Mouse (Mus musculus) heart, postnatal 0 days (tissue): ENCODE results near the gene Ilf2. TPM values are rescaled to one million over a fixed set of nuclear protein-coding genes. Genes with fewer than 3 reads are reported as not detected.

Experiments used
- ATAC-seq: fragments of 200-750 bp; cut with Nextera tagmentation; 2 replicates; pipeline ENCODE4 v1.8.0; 2017; ENCODE audit warnings: low read depth, moderate number of reproducible peaks, moderate library complexity; ENCODE audit not compliant: insufficient read depth
- DNase-seq: peaks from one replicate; pipeline ENCODE4 v3.0.0-alpha.2; 2016; ENCODE audit warnings: low spot score
- H3K27ac ChIP-seq: fragments of 300-500 bp; sonication (generic); 2 replicates; pipeline ENCODE4 v1.5.1; 2014; ENCODE audit warnings: low read depth, mild to moderate bottlenecking
- H3K27me3 ChIP-seq: fragments of 300-500 bp; sonication (generic); 2 replicates; pipeline ENCODE4 v1.6.1; 2014; ENCODE audit warnings: low read length, mixed read lengths; ENCODE audit not compliant: control insufficient read depth, insufficient read depth
- H3K36me3 ChIP-seq: fragments of 300-500 bp; sonication (generic); replicated peaks from 2 replicates; pipeline ENCODE4 v1.6.1; 2014; ENCODE audit warnings: low read length, mixed read lengths; ENCODE audit not compliant: control insufficient read depth, insufficient read depth
- H3K4me1 ChIP-seq: fragments of 300-500 bp; sonication (generic); 2 replicates; pipeline ENCODE4 v1.6.1; 2014; ENCODE audit warnings: antibody characterized with exemption; ENCODE audit not compliant: control insufficient read depth, insufficient read depth
- H3K4me2 ChIP-seq: fragments of 300-500 bp; sonication (generic); 2 replicates; pipeline ENCODE4 v1.6.1; 2014; ENCODE audit warnings: low read depth, mild to moderate bottlenecking, low read length, moderate library complexity
- H3K4me3 ChIP-seq: fragments of 300-500 bp; sonication (generic); 2 replicates; pipeline ENCODE4 v1.5.1; 2014; ENCODE audit warnings: low read depth, low read length
- H3K9ac ChIP-seq: fragments of 300-500 bp; sonication (generic); replicated peaks from 2 replicates; pipeline ENCODE4 v1.6.1; 2014; ENCODE audit warnings: low read depth, low read length, mixed read lengths
- H3K9me3 ChIP-seq: fragments of 300-500 bp; sonication (generic); replicated peaks from 2 replicates; pipeline ENCODE4 v1.6.1; 2016; ENCODE audit warnings: low read length; ENCODE audit not compliant: control insufficient read depth
- CTCF ChIP-seq: IDR thresholded peaks from 2 replicates; pipeline ENCODE4 v1.5.1; 2016; ENCODE audit warnings: antibody characterized with exemption, control low read depth, low read depth
- EP300 ChIP-seq: IDR thresholded peaks from 2 replicates; pipeline ENCODE4 v1.6.1; 2016; ENCODE audit warnings: antibody characterized with exemption, low read depth
- WGBS: fragments of 180-500 bp; shearing (Covaris S2); extraction: QIAGEN DNeasy Blood & Tissue Kit; methylation state at CpG from one replicate; pipeline ENCODE4 v1.1.7; 2014; 5-methylcytosine and 5-hydroxymethylcytosine counted together
- polyA plus RNA-seq: library from polyadenylated mRNA; unstranded; fragments of >200 nt; fragmentation: Nextera tagmentation; extraction: Ambion mirVana; gene quantifications from 2 replicates; pipeline ENCODE4 v1.2.1, GENCODE M21; 2015
- total RNA-seq: library from RNA; depleted of rRNA; stranded (reverse); fragments of >200 nt; gene quantifications from 2 replicates; pipeline ENCODE4 v1.2.3, GENCODE M21; 2014; ENCODE audit warnings: low replicate concordance; rRNA removed

Gene Ilf2
- total and polyA plus RNA-seq, 2 experiments from 2014 or later, result 53.5 to 60.2 TPM

DNA sequence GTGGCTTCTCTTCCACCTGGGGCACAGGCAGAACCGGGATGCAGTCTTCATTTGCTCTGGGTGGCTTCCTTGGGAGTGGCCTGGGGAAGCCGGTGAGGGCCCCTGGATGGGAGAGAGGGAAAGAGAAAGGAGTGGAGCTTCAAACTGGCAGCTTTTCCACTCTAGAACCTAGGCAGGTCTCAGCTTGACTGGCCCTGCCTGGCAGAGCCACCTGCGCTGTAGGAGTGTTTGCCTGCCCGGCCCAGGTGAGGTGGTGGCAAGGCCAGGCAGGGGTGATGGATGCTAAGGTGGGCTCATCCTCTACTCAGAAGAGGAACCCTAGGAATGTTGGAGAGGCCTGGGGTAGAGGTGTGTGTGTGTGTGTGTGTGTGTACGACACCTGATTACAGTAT is 62.0 kb downstream of the Ilf2 start:
- TF ChIP-seq EP300 (no peak), CTCF (no peak)
- H3K4me3 ChIP-seq, result peak overlapping the region; percentile 33
- no peak for DNase-seq
- H3K4me2 ChIP-seq, result peak overlapping the region; percentile 51
- H3K36me3 ChIP-seq, result no peaks in the 10 kb centered on the region
- peak overlapping the region; percentile 42 for H3K9ac ChIP-seq
- ATAC-seq, result no peak
- peak overlapping the region; percentile 50; the same call in 1 of the 2 replicates for H3K27ac ChIP-seq
- 72% methylated on average over 5 of the region's 5 CpGs for WGBS
- H3K27me3 ChIP-seq, result no peaks in the 10 kb centered on the region
- H3K4me1 ChIP-seq, result 0 out of 2 replicates have a peak, but pooled peaks cover 4% of the 10 kb centered on the region
- H3K9me3 ChIP-seq, result no peaks in the 10 kb centered on the region

Other genes starting within 250 kb of the Ilf2 start
- 78.5 and 87.2 TPM in 2 replicates for gene Jtb, start 244.5 kb upstream of the Ilf2 start, total RNA-seq
- gene Jtb, start 244.5 kb upstream of the Ilf2 start, polyA plus RNA-seq, result 116 TPM in 2 replicates
- 2.4 TPM in 1 of 2 replicates, not detected in the other for gene Creb3l4, start 232.6 kb upstream of the Ilf2 start, total RNA-seq
- 1.2 TPM in 2 replicates for gene Creb3l4, start 232.6 kb upstream of the Ilf2 start, polyA plus RNA-seq
- gene Slc39a1, start 228.0 kb upstream of the Ilf2 start, total RNA-seq, result 157 and 158 TPM in 2 replicates
- gene Slc39a1, start 228.0 kb upstream of the Ilf2 start, polyA plus RNA-seq, result 93.3 and 95.5 TPM in 2 replicates
- 11.6 and 17.8 TPM in 2 replicates for gene Crtc2, start 222.0 kb upstream of the Ilf2 start, total RNA-seq
- gene Crtc2, start 222.0 kb upstream of the Ilf2 start, polyA plus RNA-seq, result 6.3 and 7.2 TPM in 2 replicates
- 18.4 and 32.6 TPM in 2 replicates for gene Dennd4b, start 210.9 kb upstream of the Ilf2 start, total RNA-seq
- 3.4 and 4.6 TPM in 2 replicates for gene Dennd4b, start 210.9 kb upstream of the Ilf2 start, polyA plus RNA-seq
- gene Gatad2b, start 182.9 kb upstream of the Ilf2 start, total RNA-seq, result 14.1 and 25.3 TPM in 2 replicates
- gene Gatad2b, start 182.9 kb upstream of the Ilf2 start, polyA plus RNA-seq, result 5.8 and 6.4 TPM in 2 replicates
- gene Slc27a3, start 86.2 kb upstream of the Ilf2 start, total RNA-seq, result 3.3 and 6.2 TPM in 2 replicates
- 2.3 and 2.4 TPM in 2 replicates for gene Slc27a3, start 86.2 kb upstream of the Ilf2 start, polyA plus RNA-seq
- gene Ints3, start 42.5 kb upstream of the Ilf2 start, total RNA-seq, result 26.1 and 26.6 TPM in 2 replicates
- gene Ints3, start 42.5 kb upstream of the Ilf2 start, polyA plus RNA-seq, result 7.8 and 8.3 TPM in 2 replicates
- 26.4 and 30.9 TPM in 2 replicates for gene Npr1, start 10.3 kb upstream of the Ilf2 start, total RNA-seq
- gene Npr1, start 10.3 kb upstream of the Ilf2 start, polyA plus RNA-seq, result 10.2 and 11.2 TPM in 2 replicates
- gene Snapin, start 14.9 kb downstream of the Ilf2 start, total RNA-seq, result 44.3 and 59.2 TPM in 2 replicates
- gene Snapin, start 14.9 kb downstream of the Ilf2 start, polyA plus RNA-seq, result 85.5 and 90.5 TPM in 2 replicates
- gene Chtop, start 33.4 kb downstream of the Ilf2 start, total RNA-seq, result 117 and 121 TPM in 2 replicates
- 79.0 and 85.1 TPM in 2 replicates for gene Chtop, start 33.4 kb downstream of the Ilf2 start, polyA plus RNA-seq
- 221 and 462 TPM in 2 replicates for gene S100a1, start 38.3 kb downstream of the Ilf2 start, total RNA-seq
- 721 and 746 TPM in 2 replicates for gene S100a1, start 38.3 kb downstream of the Ilf2 start, polyA plus RNA-seq
- gene S100a13, start 38.3 kb downstream of the Ilf2 start, total RNA-seq, result 45.9 and 86.2 TPM in 2 replicates
- gene S100a13, start 38.3 kb downstream of the Ilf2 start, polyA plus RNA-seq, result 144 and 146 TPM in 2 replicates
- gene S100a14, start 50.7 kb downstream of the Ilf2 start, total RNA-seq, result 7.2 TPM in 1 of 2 replicates, not detected in the other
- gene S100a14, start 50.7 kb downstream of the Ilf2 start, polyA plus RNA-seq, result 0.12 TPM in 1 of 2 replicates, not detected in the other
- gene S100a16, start 61.1 kb downstream of the Ilf2 start, total RNA-seq, result 131 and 139 TPM in 2 replicates
- 89.8 and 95.6 TPM in 2 replicates for gene S100a16, start 61.1 kb downstream of the Ilf2 start, polyA plus RNA-seq
- not detected in 2 replicates for gene S100a3, start 84.5 kb downstream of the Ilf2 start, total RNA-seq
- gene S100a3, start 84.5 kb downstream of the Ilf2 start, polyA plus RNA-seq, result 0.16 TPM in 1 of 2 replicates, not detected in the other
- gene S100a2, start 114.1 kb downstream of the Ilf2 start, total RNA-seq, result not detected in 2 replicates
- gene S100a2, start 114.1 kb downstream of the Ilf2 start, polyA plus RNA-seq, result not detected in 2 replicates
- not detected in 2 replicates for gene Gm42674, start 125.8 kb downstream of the Ilf2 start, total RNA-seq
- gene Gm42674, start 125.8 kb downstream of the Ilf2 start, polyA plus RNA-seq, result not detected in 2 replicates
- 1.3 TPM in 1 of 2 replicates, not detected in the other for gene S100a4, start 127.6 kb downstream of the Ilf2 start, total RNA-seq
- gene S100a4, start 127.6 kb downstream of the Ilf2 start, polyA plus RNA-seq, result 4.4 and 4.8 TPM in 2 replicates
- not detected in 2 replicates for gene S100a5, start 132.4 kb downstream of the Ilf2 start, total RNA-seq
- not detected in 2 replicates for gene S100a5, start 132.4 kb downstream of the Ilf2 start, polyA plus RNA-seq
- 16.5 and 82.9 TPM in 2 replicates for gene S100a6, start 136.8 kb downstream of the Ilf2 start, total RNA-seq
- 97.5 and 110 TPM in 2 replicates for gene S100a6, start 136.8 kb downstream of the Ilf2 start, polyA plus RNA-seq
- gene S100a7a, start 177.9 kb downstream of the Ilf2 start, total RNA-seq, result not detected in 2 replicates
- not detected in 2 replicates for gene S100a7a, start 177.9 kb downstream of the Ilf2 start, polyA plus RNA-seq
- 4.2 and 14.6 TPM in 2 replicates for gene S100a8, start 192.9 kb downstream of the Ilf2 start, total RNA-seq
- 20.3 and 21.0 TPM in 2 replicates for gene S100a8, start 192.9 kb downstream of the Ilf2 start, polyA plus RNA-seq
- 11.6 and 12.7 TPM in 2 replicates for gene S100a9, start 219.6 kb downstream of the Ilf2 start, total RNA-seq
- 13.6 and 14.0 TPM in 2 replicates for gene S100a9, start 219.6 kb downstream of the Ilf2 start, polyA plus RNA-seq